Mouse (Mus musculus): ENCODE measurements around the gene Cdc37l1. TPM values are rescaled to one million over a fixed set of nuclear protein-coding genes. Genes with fewer than 3 reads are reported as not detected.

Gene Cdc37l1
- polyA plus RNA-seq, 2 experiments from 2014 or later, result 26.7 to 38.7 TPM

GRCm38 (mm10) chr19:29008069-29008706 lies 18.0 kb downstream of the Cdc37l1 start:
- ATAC-seq, result no peak

- no peak for ATAC-seq
These were observed 18.9 kb downstream of the Cdc37l1 start for GRCm38 (mm10) chr19:29009046-29009445.

DNA sequence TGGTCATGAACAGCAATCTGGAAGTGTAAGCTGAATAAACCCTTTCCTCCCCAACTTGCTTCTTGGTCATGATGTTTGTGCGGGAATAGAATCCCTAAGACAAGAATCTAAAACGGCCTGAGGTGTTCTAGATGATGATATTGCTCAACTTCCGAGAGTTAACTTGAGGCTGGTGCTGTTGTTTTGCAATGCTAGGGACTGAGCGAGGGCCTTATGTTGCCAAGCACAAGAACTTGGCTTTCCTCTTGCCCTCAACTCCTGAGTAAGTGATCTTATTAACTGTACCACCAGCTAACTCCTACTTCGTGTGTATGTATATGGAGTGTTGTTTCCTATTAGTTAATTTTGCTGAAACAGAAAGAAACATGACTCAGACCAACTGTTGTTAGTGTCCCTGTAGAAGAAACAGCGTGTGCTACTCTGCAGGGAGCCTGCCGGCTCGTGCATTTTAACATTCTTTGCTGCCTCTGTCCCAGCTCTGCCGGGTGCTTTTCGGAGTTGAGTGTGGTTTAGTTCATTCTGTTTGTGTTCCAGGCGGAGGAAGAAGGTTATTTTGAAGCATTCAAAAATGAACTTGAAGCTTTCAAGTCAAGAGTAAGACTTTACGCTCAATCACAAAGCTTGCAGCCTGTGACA lies 21.3 kb downstream of the Cdc37l1 start:
- no peak for ATAC-seq

GRCm38 (mm10) chr19:29014466-29015055 lies 24.4 kb downstream of the Cdc37l1 start:
- ATAC-seq, result no peak

- no peak for ATAC-seq
These were observed 25.5 kb downstream of the Cdc37l1 start for GRCm38 (mm10) chr19:29015410-29016203.

GRCm38 (mm10) chr19:29016204-29016765 lies 26.1 kb downstream of the Cdc37l1 start:
- ATAC-seq, result no peak

DNA sequence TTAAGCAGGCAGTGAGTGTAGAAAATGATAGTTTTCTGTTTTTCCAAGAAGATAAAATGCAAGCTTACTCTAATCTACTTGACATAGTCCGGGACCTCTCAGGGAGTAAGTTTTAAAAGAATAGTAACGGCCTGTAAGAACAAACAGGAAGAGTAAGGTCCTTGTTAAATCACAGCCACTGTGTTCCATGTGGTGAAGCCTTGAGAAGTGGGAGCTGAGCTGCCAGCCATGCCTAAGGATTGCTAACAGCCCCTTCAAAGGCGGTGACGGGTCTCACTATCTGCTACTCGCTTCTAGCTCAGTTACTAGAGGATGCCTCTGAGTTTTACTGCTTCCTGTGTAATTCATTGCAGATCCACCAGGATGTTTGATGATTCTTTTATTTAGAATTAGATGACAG lies 26.6 kb downstream of the Cdc37l1 start:
- ATAC-seq, result no peak

GRCm38 (mm10) chr19:29019647-29020046 lies 29.5 kb downstream of the Cdc37l1 start:
- no peak for ATAC-seq

- ATAC-seq, result no peak
These were observed 31.7 kb downstream of the Cdc37l1 start for GRCm38 (mm10) chr19:29021754-29022345.

DNA sequence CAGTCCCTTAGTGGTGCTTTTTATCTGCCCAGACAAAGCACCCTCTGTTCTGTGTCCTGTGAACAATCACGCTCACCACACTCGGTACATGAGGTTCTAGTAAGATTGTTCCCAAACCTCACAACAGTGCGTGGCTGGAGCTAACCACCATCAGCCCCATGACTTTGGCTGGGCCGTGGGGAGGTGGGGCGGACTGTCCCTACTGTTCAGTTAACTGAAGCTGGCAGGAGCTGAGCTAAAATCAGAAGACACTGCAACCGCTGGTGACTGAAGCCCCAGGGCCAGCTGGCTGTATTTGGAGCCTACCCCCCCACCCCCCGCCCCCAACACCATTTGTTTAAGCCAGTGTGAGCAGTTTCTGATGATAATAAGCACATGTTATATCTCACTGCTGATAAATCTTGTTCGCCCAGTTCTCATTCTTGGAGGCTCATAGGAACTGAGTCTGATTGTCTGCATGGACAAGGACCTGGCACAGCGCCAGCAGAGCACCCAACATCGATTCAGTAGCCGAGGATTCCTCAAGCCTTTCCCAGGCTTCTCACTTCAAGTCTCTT lies 34.3 kb downstream of the Cdc37l1 start:
- no peak for ATAC-seq

- ATAC-seq, result no peak
These were observed 41.6 kb downstream of the Cdc37l1 start for GRCm38 (mm10) chr19:29031788-29032187.

DNA sequence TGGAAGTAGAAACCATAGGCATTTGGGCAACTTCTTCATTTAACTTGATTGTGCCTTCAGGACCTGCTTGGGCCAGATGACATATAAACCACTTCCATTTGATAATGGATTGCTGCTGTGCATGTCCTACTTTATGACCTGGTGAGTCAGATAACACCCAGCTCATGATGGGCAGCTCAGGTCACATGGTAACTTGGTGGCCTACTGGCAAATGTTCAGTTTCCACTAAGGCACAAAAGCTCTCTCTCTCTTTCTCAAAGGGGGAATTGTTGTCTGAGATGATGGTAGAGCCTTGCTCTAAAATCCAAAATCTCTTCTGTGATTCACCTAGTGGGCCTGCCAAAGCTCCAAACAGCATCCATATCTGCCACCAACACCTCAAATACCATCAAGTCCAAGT lies 42.5 kb downstream of the Cdc37l1 start:
- ATAC-seq, result no peak

GRCm38 (mm10) chr19:29037026-29037425 lies 46.9 kb downstream of the Cdc37l1 start:
- no peak for ATAC-seq

DNA sequence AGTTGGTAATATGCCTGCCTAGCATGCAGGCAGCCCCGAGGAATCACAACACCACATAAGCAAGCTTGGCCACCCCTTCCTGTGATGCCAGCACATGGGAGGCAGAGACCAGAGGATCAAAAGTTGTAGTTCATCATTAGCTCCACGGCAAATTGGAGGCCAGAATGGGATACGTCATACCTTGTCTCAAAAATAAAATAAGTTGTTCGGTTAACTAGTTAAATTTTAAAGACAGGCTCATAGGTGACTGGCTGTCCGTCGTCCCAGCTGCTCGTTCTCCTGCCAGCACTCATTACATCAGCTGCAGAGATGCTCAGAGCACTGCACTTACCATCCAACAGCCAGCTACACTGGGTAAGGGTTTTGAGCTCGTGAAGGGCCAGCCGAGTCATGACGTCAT lies 47.4 kb downstream of the Cdc37l1 start:
- no peak for ATAC-seq

DNA sequence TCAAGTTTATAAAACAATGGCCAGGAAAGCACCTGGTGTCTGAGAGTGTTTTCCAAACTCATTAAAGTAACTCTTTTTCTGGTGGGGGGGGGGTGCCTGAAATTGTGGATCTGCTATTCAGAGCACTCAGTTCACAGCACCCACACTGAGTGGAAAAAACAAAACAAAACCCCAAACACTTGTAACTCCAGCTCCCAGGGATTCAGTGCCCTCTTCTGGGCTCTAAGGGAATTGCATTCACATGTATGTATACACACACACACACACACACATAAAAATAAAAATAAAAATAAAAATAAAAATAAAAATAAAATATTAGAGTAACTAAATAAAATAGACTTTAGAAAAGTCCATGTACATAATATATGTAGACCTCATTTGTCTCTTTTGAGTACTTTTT lies 49.2 kb downstream of the Cdc37l1 start:
- ATAC-seq, result no peak

- ATAC-seq, result no peak
These were observed 50.1 kb downstream of the Cdc37l1 start for GRCm38 (mm10) chr19:29040206-29040605.

DNA sequence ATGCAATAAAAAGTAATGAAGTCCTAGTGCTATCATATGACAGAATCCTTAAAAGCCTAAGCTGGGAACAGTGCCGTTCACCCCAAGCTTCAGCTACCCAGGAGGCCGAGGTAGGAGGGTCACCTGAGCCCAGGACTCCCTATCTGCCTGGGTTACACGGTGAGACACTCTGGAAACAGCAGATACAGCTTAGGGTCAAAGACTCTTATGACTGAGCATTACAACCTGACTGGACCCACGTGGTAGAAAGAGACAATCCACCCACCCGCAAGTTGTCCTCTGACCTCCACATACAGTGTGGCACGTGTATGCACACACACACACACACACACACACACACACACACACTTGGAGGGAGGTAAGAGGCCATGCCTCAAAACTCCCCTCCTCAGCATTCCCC lies 52.0 kb downstream of the Cdc37l1 start:
- ATAC-seq, result no peak

DNA sequence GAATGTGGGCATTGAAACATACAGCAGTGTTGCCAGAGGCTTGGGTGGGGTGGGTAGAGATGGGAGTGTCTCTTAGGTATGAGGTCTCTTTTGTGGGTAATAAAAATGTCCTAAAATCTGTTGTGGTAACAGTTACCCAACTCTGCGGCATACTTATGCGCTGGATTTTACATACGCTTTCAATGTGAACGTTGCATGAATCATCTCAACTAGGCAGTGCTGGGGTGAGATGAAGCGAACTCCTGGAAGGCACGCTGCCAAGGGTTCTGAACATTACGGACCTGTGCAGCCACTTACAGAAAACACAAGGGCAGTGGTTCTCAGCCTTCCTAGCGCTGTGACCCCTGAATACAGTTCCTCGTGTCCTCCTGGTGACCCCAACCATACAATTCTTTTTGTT lies 52.5 kb downstream of the Cdc37l1 start:
- no peak for ATAC-seq

GRCm38 (mm10) chr19:29044353-29044768 lies 54.2 kb downstream of the Cdc37l1 start:
- ATAC-seq, result no peak

DNA sequence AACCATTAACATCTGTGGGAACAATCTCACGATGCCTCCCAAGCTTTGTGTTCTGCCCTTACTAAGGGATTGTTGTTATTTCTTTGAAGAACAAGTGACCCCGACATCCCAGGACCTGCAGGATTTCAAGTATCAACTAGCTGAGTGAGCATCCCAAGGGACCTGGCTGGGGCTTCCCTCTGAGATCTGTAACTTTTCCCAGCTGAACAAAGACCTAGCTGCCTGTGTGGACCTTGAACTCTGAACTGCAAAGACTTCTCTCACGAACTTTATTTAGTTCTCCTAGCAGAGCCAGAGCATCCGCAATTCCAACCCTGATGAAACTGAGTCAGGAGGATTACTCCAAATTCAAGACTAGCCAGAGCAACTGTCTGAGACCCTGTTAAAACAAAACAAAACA lies 55.2 kb downstream of the Cdc37l1 start:
- no peak for ATAC-seq

GRCm38 (mm10) chr19:29045956-29046650 lies 56.0 kb downstream of the Cdc37l1 start:
- no peak for ATAC-seq

DNA sequence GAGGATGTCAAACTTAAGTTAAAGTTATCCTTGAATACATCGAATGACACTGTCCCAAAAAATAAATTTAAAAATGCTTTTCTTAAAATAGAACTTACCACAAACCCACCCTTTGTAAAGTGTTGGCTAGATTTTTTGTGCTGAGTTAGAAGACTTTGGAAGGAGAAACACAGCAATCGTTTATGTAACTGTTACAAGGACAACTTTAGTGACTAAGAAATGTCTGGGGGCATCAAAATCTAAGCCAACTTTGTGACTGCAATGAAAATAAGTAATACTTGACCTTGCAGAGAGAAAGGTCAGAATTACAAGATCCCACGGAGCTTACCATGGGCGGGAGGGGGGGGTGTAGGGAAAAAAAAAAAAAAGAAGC lies 56.8 kb downstream of the Cdc37l1 start:
- no peak for ATAC-seq

Measured in activated CD4-positive, CD25-positive, alpha-beta regulatory T cell, adult 4 months (primary cell).